Mouse (Mus musculus): ENCODE measurements around the gene Gm37419. TPM values are rescaled to one million over a fixed set of nuclear protein-coding genes. Genes with fewer than 3 reads are reported as not detected.
A peak's percentile ranks its signal among the peaks of the same experiment; 100 is the strongest.

Gm37419 gene
- polyA plus RNA-seq, 1 experiment from 2014 or later = not detected

- Histone ChIP-seq H3K4me3 (ENCODE audit: low read depth, low read length) (no peak overlapping the region), H3K9ac (ENCODE audit: low read depth, low read length) (no peak overlapping the region), H3K27ac (ENCODE audit: low read depth, low read length) (no peak overlapping the region), H3K36me3 (ENCODE audit: control insufficient read depth, insufficient read depth, low read length) (no peaks in the 10 kb centered on the region), H3K9me3 (ENCODE audit: control insufficient read depth, low read length) (no peaks in the 10 kb centered on the region), H3K27me3 (replicated peaks; ENCODE audit: control insufficient read depth, insufficient read depth, low read length) (no peaks in the 10 kb centered on the region), H3K4me1 (replicated peaks; ENCODE audit: control insufficient read depth, insufficient read depth, low read length) (no peaks in the 10 kb centered on the region), H3K4me2 (no peak overlapping the region)
- ATAC-seq (replicated peaks; ENCODE audit: low FRiP score) (no peak), DNase-seq (ENCODE audit: low spot score) (no peak)
- WGBS = 78% methylated on average over 9 of the region's 9 CpGs
These were observed 14.5 kb upstream of the Gm37419 start for GRCm38 (mm10) chr16:23973635-23974367.

DNA sequence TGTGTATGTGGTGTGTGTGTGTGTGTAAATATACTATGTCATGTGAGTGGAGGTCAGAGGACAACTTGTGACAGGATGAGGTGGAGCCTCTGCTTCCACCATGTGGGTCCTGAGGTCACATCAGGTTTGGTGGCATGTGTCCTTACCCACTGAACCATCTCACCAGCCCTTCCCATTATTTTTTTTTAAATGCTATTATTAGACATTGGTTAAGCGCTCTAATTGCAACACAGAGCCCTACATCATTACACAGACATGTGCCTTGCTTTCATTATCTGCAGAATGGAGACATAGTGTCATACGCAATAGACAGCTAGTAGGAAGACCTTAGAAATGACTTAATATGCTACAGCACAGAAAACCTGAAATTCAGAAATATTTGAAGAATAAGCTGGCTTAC lies 12.1 kb upstream of the Gm37419 start:
- 88% methylated on average over 2 of the region's 2 CpGs for WGBS
- no peak for DNase-seq (ENCODE audit: low spot score)

DNA sequence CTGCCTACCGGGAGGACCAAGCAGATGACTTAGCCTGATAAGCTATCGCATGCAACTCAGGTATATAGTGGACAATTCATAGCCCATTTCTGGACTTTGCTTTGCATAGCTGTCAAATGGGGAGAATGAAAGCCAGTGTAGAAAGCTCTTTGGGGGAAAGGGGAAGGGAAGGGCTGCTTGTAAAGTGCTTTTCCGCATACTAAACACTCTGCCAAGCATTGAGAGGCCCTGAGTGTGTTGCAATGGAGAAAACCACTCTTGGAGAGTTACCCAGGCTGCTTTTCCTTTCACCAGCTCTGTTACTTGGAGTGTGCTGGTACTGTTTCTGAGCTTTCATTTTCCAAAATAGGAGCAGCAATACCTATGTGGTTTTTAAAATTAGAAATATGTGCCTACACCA lies 10.6 kb upstream of the Gm37419 start:
- ATAC-seq (replicated peaks; ENCODE audit: low FRiP score) (no peak), DNase-seq (ENCODE audit: low spot score) (no peak)
- H3K9me3 ChIP-seq (ENCODE audit: control insufficient read depth, low read length) = no peaks in the 10 kb centered on the region
- no peak overlapping the region for H3K9ac ChIP-seq (ENCODE audit: low read depth, low read length)
- no peaks in the 10 kb centered on the region for H3K36me3 ChIP-seq (ENCODE audit: control insufficient read depth, insufficient read depth, low read length)
- peaks cover 8% of the 10 kb centered on the region for H3K4me1 ChIP-seq (replicated peaks; ENCODE audit: control insufficient read depth, insufficient read depth, low read length)
- peaks cover 30% of the 10 kb centered on the region for H3K27me3 ChIP-seq (replicated peaks; ENCODE audit: control insufficient read depth, insufficient read depth, low read length)
- WGBS = 70% methylated on average over 3 of the region's 3 CpGs
- H3K4me3 ChIP-seq (ENCODE audit: low read depth, low read length) = no peak overlapping the region
- H3K27ac ChIP-seq (ENCODE audit: low read depth, low read length) = no peak overlapping the region
- H3K4me2 ChIP-seq = no peak overlapping the region

More for the DNA sequence above, 12.1 kb upstream of the Gm37419 start:
- no peak overlapping the region for H3K4me2 ChIP-seq
- no peak for ATAC-seq (replicated peaks; ENCODE audit: low FRiP score)
- no peaks in the 10 kb centered on the region for H3K9me3 ChIP-seq (ENCODE audit: control insufficient read depth, low read length)
- H3K27me3 ChIP-seq (replicated peaks; ENCODE audit: control insufficient read depth, insufficient read depth, low read length) = peaks cover 21% of the 10 kb centered on the region
- H3K4me1 ChIP-seq (replicated peaks; ENCODE audit: control insufficient read depth, insufficient read depth, low read length) = peaks cover 7% of the 10 kb centered on the region; the same call in 1 of the 2 replicates
- H3K4me3 ChIP-seq (ENCODE audit: low read depth, low read length) = no peak overlapping the region
- H3K9ac ChIP-seq (ENCODE audit: low read depth, low read length) = no peak overlapping the region
- H3K36me3 ChIP-seq (ENCODE audit: control insufficient read depth, insufficient read depth, low read length) = no peaks in the 10 kb centered on the region
- H3K27ac ChIP-seq (ENCODE audit: low read depth, low read length) = no peak overlapping the region

DNA sequence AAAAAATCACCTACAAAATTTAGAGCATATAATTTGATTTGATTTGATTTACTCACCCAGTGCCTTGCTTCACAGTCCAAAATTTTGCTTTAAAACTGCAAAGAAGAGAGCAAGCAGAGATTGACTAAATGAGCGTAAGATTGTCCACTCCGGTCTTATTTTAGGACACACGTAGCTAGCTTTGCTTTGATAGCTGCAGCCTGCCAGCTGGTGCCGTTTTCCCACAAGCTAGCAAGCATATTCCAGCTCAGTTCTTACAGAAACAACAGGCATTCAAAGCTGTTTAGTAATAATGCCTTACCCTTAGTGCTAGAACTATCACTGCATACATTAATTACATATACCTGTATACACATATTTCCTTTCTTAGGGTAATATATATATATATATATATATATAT lies 9.8 kb upstream of the Gm37419 start:
- Histone ChIP-seq H3K27me3 (replicated peaks; ENCODE audit: control insufficient read depth, insufficient read depth, low read length) (peaks cover 31% of the 10 kb centered on the region), H3K4me2 (no peak overlapping the region), H3K9me3 (ENCODE audit: control insufficient read depth, low read length) (no peaks in the 10 kb centered on the region), H3K4me3 (ENCODE audit: low read depth, low read length) (no peak overlapping the region), H3K27ac (ENCODE audit: low read depth, low read length) (no peak overlapping the region), H3K9ac (ENCODE audit: low read depth, low read length) (no peak overlapping the region), H3K4me1 (replicated peaks; ENCODE audit: control insufficient read depth, insufficient read depth, low read length) (peaks cover 9% of the 10 kb centered on the region), H3K36me3 (ENCODE audit: control insufficient read depth, insufficient read depth, low read length) (no peaks in the 10 kb centered on the region)
- ATAC-seq (replicated peaks; ENCODE audit: low FRiP score) (no peak), DNase-seq (ENCODE audit: low spot score) (no peak)
- WGBS = 88% methylated on average over 4 of the region's 4 CpGs

GRCm38 (mm10) chr16:23979446-23979845 lies 8.8 kb upstream of the Gm37419 start:
- H3K4me1 ChIP-seq (replicated peaks; ENCODE audit: control insufficient read depth, insufficient read depth, low read length) = peaks cover 12% of the 10 kb centered on the region
- H3K9me3 ChIP-seq (ENCODE audit: control insufficient read depth, low read length) = no peaks in the 10 kb centered on the region
- no peak for ATAC-seq (replicated peaks; ENCODE audit: low FRiP score)
- no peak overlapping the region for H3K4me3 ChIP-seq (ENCODE audit: low read depth, low read length)
- no peak for DNase-seq (ENCODE audit: low spot score)
- H3K4me2 ChIP-seq = no peak overlapping the region
- H3K36me3 ChIP-seq (ENCODE audit: control insufficient read depth, insufficient read depth, low read length) = no peaks in the 10 kb centered on the region
- peaks cover 37% of the 10 kb centered on the region for H3K27me3 ChIP-seq (replicated peaks; ENCODE audit: control insufficient read depth, insufficient read depth, low read length)
- 85% methylated on average over 9 of the region's 9 CpGs for WGBS
- no peak overlapping the region for H3K27ac ChIP-seq (ENCODE audit: low read depth, low read length)
- H3K9ac ChIP-seq (ENCODE audit: low read depth, low read length) = no peak overlapping the region

DNA sequence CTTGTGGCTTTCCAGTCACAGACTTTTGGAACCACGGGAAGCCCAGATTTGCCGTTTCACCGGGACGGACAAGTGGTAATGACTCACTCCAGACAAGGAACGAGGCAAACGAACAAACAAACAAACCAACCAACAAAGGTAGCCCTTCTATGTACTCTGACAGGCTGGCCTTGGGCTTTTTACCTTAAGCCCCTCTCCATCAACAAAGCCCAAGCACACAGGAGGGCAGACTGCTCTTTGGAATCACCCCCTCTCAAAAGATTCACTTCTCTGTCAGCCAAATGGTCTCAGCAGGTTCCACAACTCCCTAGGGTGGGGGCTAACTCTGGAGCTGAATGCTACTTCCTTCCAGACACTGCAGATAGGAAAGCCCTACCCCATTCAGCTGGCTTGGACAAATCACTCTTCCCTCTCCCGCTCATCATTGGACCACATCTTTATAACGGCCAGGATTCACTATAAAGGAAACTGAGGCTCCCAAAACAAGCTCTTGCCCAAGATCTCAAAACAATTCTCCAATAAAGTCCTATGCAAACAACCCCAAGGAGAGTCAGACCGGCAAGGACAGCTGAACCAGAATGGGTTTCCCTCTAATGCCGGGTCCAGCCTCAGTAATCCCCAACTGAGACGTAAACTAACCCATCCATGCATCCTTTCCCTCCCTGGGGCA lies 7.9 kb upstream of the Gm37419 start:
- Histone ChIP-seq H3K27me3 (replicated peaks; ENCODE audit: control insufficient read depth, insufficient read depth, low read length) (peaks cover 44% of the 10 kb centered on the region), H3K4me3 (ENCODE audit: low read depth, low read length) (peak overlapping the region; percentile 39), H3K4me2 (peak overlapping the region; percentile 81), H3K27ac (ENCODE audit: low read depth, low read length) (no peak overlapping the region), H3K9ac (ENCODE audit: low read depth, low read length) (no peak overlapping the region), H3K9me3 (ENCODE audit: control insufficient read depth, low read length) (no peaks in the 10 kb centered on the region), H3K36me3 (ENCODE audit: control insufficient read depth, insufficient read depth, low read length) (no peaks in the 10 kb centered on the region), H3K4me1 (replicated peaks; ENCODE audit: control insufficient read depth, insufficient read depth, low read length) (peaks cover 12% of the 10 kb centered on the region)
- DNase-seq (ENCODE audit: low spot score) (no peak), ATAC-seq (replicated peaks; ENCODE audit: low FRiP score) (no peak)
- 13% methylated on average over 11 of the region's 11 CpGs for WGBS

- DNase-seq (ENCODE audit: low spot score) (no peak), ATAC-seq (replicated peaks; ENCODE audit: low FRiP score) (no peak)
- Histone ChIP-seq H3K36me3 (ENCODE audit: control insufficient read depth, insufficient read depth, low read length) (no peaks in the 10 kb centered on the region), H3K9ac (ENCODE audit: low read depth, low read length) (no peak overlapping the region), H3K27ac (ENCODE audit: low read depth, low read length) (no peak overlapping the region), H3K27me3 (replicated peaks; ENCODE audit: control insufficient read depth, insufficient read depth, low read length) (peaks cover 51% of the 10 kb centered on the region), H3K4me1 (replicated peaks; ENCODE audit: control insufficient read depth, insufficient read depth, low read length) (peaks cover 15% of the 10 kb centered on the region), H3K4me3 (ENCODE audit: low read depth, low read length) (peak overlapping the region; percentile 39), H3K4me2 (peak overlapping the region; percentile 81), H3K9me3 (ENCODE audit: control insufficient read depth, low read length) (no peaks in the 10 kb centered on the region)
- WGBS = 2% methylated on average over 32 of the region's 32 CpGs
These were observed 7.1 kb upstream of the Gm37419 start for GRCm38 (mm10) chr16:23980991-23981720.

DNA sequence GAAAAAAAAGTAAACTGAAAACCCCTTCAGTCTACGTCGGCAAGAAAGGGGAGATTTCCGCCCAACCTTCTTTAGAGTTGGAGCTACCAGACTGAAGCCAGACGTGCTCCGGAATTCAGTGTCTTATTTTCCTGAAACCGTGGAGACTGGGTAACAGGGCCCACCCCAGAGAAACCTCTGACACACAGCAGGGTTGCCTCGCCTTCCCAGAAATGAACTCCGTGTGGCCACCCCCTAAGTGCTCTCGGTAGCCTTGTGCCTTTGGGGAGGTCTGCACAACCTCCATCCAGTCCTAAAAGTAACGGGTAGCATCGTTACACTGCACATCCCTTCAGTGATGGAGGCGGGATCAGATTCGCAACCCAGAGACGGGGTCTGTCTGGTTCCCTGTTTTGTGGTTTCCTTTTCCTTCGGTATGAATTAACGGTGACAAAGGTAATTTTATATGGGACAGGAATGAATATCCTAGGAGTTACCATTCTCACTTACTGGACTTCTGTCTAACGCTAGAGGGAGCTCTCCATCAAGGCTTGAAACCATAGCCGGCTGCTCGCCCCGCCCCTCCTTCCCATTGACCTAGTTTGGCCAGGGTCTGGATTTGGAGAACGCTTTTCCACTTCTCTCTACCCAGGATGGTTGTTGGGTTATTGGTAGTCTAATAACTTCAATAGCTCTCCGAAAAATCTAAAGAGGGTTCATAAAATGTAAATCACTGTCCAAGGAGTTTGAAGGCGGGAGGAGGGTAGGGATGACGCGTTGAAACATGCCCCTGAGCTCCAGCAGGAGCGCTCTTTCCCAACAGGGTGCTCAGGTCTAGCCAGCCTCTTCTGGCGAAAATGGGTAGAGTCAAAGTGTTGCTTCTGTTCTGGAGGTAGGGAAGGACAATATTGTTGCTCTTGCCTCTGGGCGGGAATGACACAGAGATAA lies 6.1 kb upstream of the Gm37419 start:
- ATAC-seq (replicated peaks; ENCODE audit: low FRiP score) (peak; percentile 67), DNase-seq (ENCODE audit: low spot score) (peak; percentile 74)
- no peak overlapping the region for H3K27ac ChIP-seq (ENCODE audit: low read depth, low read length)
- H3K36me3 ChIP-seq (ENCODE audit: control insufficient read depth, insufficient read depth, low read length) = no peaks in the 10 kb centered on the region
- peaks cover 17% of the 10 kb centered on the region for H3K4me1 ChIP-seq (replicated peaks; ENCODE audit: control insufficient read depth, insufficient read depth, low read length)
- H3K27me3 ChIP-seq (replicated peaks; ENCODE audit: control insufficient read depth, insufficient read depth, low read length) = peaks cover 56% of the 10 kb centered on the region
- H3K4me2 ChIP-seq = peak overlapping the region; percentile 81
- peak overlapping the region; percentile 39 for H3K4me3 ChIP-seq (ENCODE audit: low read depth, low read length)
- H3K9ac ChIP-seq (ENCODE audit: low read depth, low read length) = no peak overlapping the region; the same call in 1 of the 2 replicates
- H3K9me3 ChIP-seq (ENCODE audit: control insufficient read depth, low read length) = no peaks in the 10 kb centered on the region
- 3% methylated on average over 28 of the region's 28 CpGs for WGBS

Data from liver, embryonic 11.5 days (tissue).